Mouse (Mus musculus) forebrain, embryonic 16.5 days (tissue): ENCODE measurements around the gene Snrnp48. TPM values are rescaled to one million over a fixed set of nuclear protein-coding genes. Genes with fewer than 3 reads are reported as not detected.

ENCODE experiments used
- ATAC-seq: fragments of 200-750 bp; cut with Nextera tagmentation; 2 replicates; pipeline ENCODE4 v1.8.0; 2017; ENCODE audit warnings: mild to moderate bottlenecking, moderate library complexity
- H3K27ac ChIP-seq: fragments of 300-500 bp; sonication (generic); 2 replicates; pipeline ENCODE4 v1.5.1; 2014; ENCODE audit warnings: low read length, control low read depth
- H3K27me3 ChIP-seq: fragments of 300-500 bp; sonication (generic); replicated peaks from 2 replicates; pipeline ENCODE4 v1.6.1; 2014; ENCODE audit warnings: low read length; ENCODE audit not compliant: control insufficient read depth, insufficient read depth
- H3K36me3 ChIP-seq: fragments of 300-500 bp; sonication (generic); 2 replicates; pipeline ENCODE4 v1.6.1; 2014; ENCODE audit not compliant: control insufficient read depth, insufficient read depth
- H3K4me1 ChIP-seq: fragments of 300-500 bp; sonication (generic); replicated peaks from 2 replicates; pipeline ENCODE4 v1.6.1; 2014; ENCODE audit warnings: low read length; ENCODE audit not compliant: control insufficient read depth, insufficient read depth
- H3K4me2 ChIP-seq: fragments of 300-500 bp; sonication (generic); 2 replicates; pipeline ENCODE4 v1.6.1; 2014; ENCODE audit warnings: mild to moderate bottlenecking, low read length, control low read depth
- H3K4me3 ChIP-seq: fragments of 300-500 bp; sonication (generic); replicated peaks from 2 replicates; pipeline ENCODE4 v1.5.1; 2014; ENCODE audit warnings: mild to moderate bottlenecking, low read length, control low read depth
- H3K9ac ChIP-seq: fragments of 300-500 bp; sonication (generic); replicated peaks from 2 replicates; pipeline ENCODE4 v1.6.1; 2014; ENCODE audit warnings: low read depth, low read length, control low read depth
- H3K9me3 ChIP-seq: fragments of 300-500 bp; sonication (generic); 2 replicates; pipeline ENCODE4 v1.6.1; 2016; ENCODE audit warnings: low read length; ENCODE audit not compliant: control insufficient read depth
- WGBS: fragments of 180-500 bp; shearing (Covaris S2); extraction: QIAGEN DNeasy Blood & Tissue Kit; methylation state at CpG from one replicate; pipeline ENCODE4 v1.1.7; 2014; 5-methylcytosine and 5-hydroxymethylcytosine counted together
- polyA plus RNA-seq: library from polyadenylated mRNA; unstranded; fragments of >200 nt; fragmentation: Nextera tagmentation; extraction: Ambion mirVana; gene quantifications from 2 replicates; pipeline ENCODE4 v1.2.1, GENCODE M21; 2015

Snrnp48 gene
- polyA plus RNA-seq, 1 experiment from 2014 or later = 28.7 TPM

GRCm38 (mm10) chr13:38235370-38235769, 30.6 kb downstream of the Snrnp48 start:
- no peak overlapping the region for H3K9ac ChIP-seq
- H3K36me3 ChIP-seq = no peaks in the 10 kb centered on the region
- H3K27me3 ChIP-seq = no peaks in the 10 kb centered on the region
- ATAC-seq = no peak
- H3K9me3 ChIP-seq = no peaks in the 10 kb centered on the region
- H3K4me2 ChIP-seq = no peak overlapping the region
- H3K4me1 ChIP-seq = 0 out of 2 replicates have a peak, but pooled peaks cover under 1% of the 10 kb centered on the region
- H3K4me3 ChIP-seq = no peak overlapping the region
- H3K27ac ChIP-seq = no peak overlapping the region
- WGBS = 81% methylated on average over 3 of the region's 3 CpGs

GRCm38 (mm10) chr13:38248151-38248550, 43.4 kb downstream of the Snrnp48 start:
- Histone ChIP-seq H3K4me1 (no peaks in the 10 kb centered on the region), H3K36me3 (no peaks in the 10 kb centered on the region), H3K27me3 (no peaks in the 10 kb centered on the region), H3K9me3 (no peaks in the 10 kb centered on the region), H3K4me2 (no peak overlapping the region), H3K4me3 (no peak overlapping the region), H3K9ac (no peak overlapping the region), H3K27ac (no peak overlapping the region)
- 79% methylated on average over 5 of the region's 5 CpGs for WGBS
- ATAC-seq = no peak

DNA sequence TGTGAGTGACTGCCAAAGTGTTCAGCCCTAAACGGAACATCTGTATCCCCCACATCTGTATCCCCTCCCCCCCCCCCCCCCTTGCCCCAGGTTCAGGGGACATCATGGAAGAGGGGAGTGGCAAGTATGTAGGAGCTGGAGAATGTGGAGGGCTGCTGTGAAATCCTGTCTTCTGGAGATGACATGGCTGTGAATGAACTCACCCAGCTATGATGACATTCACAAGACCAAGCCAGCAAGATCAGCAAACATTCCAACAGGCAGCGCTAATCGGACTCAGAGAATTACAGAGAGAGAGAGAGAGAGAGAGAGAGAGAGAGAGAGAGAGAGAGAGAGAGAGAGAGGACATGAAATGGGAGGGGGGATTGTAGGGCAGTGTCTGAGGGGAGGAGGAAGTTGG, 46.5 kb downstream of the Snrnp48 start:
- no peaks in the 10 kb centered on the region for H3K36me3 ChIP-seq
- H3K4me2 ChIP-seq = no peak overlapping the region
- no peak for ATAC-seq
- no peak overlapping the region for H3K4me3 ChIP-seq
- no peaks in the 10 kb centered on the region for H3K27me3 ChIP-seq
- WGBS = 81% methylated on average over 3 of the region's 3 CpGs
- no peaks in the 10 kb centered on the region for H3K9me3 ChIP-seq
- H3K9ac ChIP-seq = no peak overlapping the region
- H3K27ac ChIP-seq = no peak overlapping the region
- no peaks in the 10 kb centered on the region for H3K4me1 ChIP-seq

GRCm38 (mm10) chr13:38253696-38254095, 49.0 kb downstream of the Snrnp48 start:
- no peak overlapping the region for H3K4me2 ChIP-seq
- no peak overlapping the region for H3K4me3 ChIP-seq
- H3K36me3 ChIP-seq = no peaks in the 10 kb centered on the region
- H3K27me3 ChIP-seq = no peaks in the 10 kb centered on the region
- no peak for ATAC-seq
- no peak overlapping the region for H3K9ac ChIP-seq
- H3K9me3 ChIP-seq = no peaks in the 10 kb centered on the region
- H3K27ac ChIP-seq = no peak overlapping the region
- 82% methylated on average over 9 of the region's 9 CpGs for WGBS
- no peaks in the 10 kb centered on the region for H3K4me1 ChIP-seq

- no peaks in the 10 kb centered on the region for H3K27me3 ChIP-seq
Measured at GRCm38 (mm10) chr13:38258901-38259300, 54.2 kb downstream of the Snrnp48 start.

GRCm38 (mm10) chr13:38269055-38269692, 64.4 kb downstream of the Snrnp48 start:
- no peak overlapping the region for H3K4me2 ChIP-seq
- ATAC-seq = no peak
- 89% methylated on average over 8 of the region's 8 CpGs for WGBS
- H3K27ac ChIP-seq = no peak overlapping the region
- H3K4me1 ChIP-seq = no peaks in the 10 kb centered on the region
- no peaks in the 10 kb centered on the region for H3K27me3 ChIP-seq
- H3K9me3 ChIP-seq = no peaks in the 10 kb centered on the region
- no peaks in the 10 kb centered on the region for H3K36me3 ChIP-seq
- no peak overlapping the region for H3K4me3 ChIP-seq
- no peak overlapping the region for H3K9ac ChIP-seq

More at GRCm38 (mm10) chr13:38258901-38259300, 54.2 kb downstream of the Snrnp48 start:
- ATAC-seq = no peak
- WGBS = 90% methylated on average over 2 of the region's 2 CpGs
- Histone ChIP-seq H3K4me2 (no peak overlapping the region), H3K9ac (no peak overlapping the region), H3K9me3 (no peaks in the 10 kb centered on the region), H3K4me1 (no peaks in the 10 kb centered on the region), H3K4me3 (no peak overlapping the region), H3K36me3 (no peaks in the 10 kb centered on the region), H3K27ac (no peak overlapping the region)

- Histone ChIP-seq H3K36me3 (no peaks in the 10 kb centered on the region), H3K4me1 (no peaks in the 10 kb centered on the region), H3K4me3 (no peak overlapping the region), H3K4me2 (no peak overlapping the region), H3K9me3 (no peaks in the 10 kb centered on the region), H3K27ac (no peak overlapping the region), H3K9ac (no peak overlapping the region), H3K27me3 (no peaks in the 10 kb centered on the region)
- 58% methylated on average over 3 of the region's 3 CpGs for WGBS
- ATAC-seq = no peak
Measured at GRCm38 (mm10) chr13:38272624-38273023, 67.9 kb downstream of the Snrnp48 start.

Other genes with a start within 250 kb of the Snrnp48 start
- 74.0 and 90.4 TPM in 2 replicates for gene Ssr1, start 210.7 kb upstream of the Snrnp48 start, polyA plus RNA-seq
- gene Riok1, start 167.9 kb upstream of the Snrnp48 start, polyA plus RNA-seq = 54.5 and 60.5 TPM in 2 replicates
- 1.5 and 2.0 TPM in 2 replicates for gene Cage1, start 167.9 kb upstream of the Snrnp48 start, polyA plus RNA-seq
- 0.29 and 0.52 TPM in 2 replicates for gene Dsp, start 53.6 kb upstream of the Snrnp48 start, polyA plus RNA-seq
- 1.4 and 2.2 TPM in 2 replicates for gene Bmp6, start 140.2 kb downstream of the Snrnp48 start, polyA plus RNA-seq